ENCODE assay signal across 12 mouse cellular contexts in the genomic region with DNA sequence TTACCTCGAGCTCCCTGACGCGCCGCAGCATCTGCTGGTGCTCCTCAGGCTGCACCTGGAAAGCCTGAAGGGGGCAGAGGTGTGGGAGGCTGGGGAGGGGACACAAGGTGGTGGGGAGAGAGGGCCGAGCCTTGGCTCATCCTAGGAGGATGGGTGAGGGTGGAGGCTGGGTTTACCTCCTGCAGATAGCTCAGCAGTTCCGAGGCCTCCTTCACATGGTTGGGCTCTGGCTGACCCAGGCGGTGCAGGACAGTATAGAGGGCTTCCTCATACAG. TPM values are rescaled to one million over a fixed set of nuclear protein-coding genes. Genes with fewer than 3 reads are reported as not detected.
DNase-seq lines count a peak whose midpoint lies in the region; ATAC-seq and TF ChIP-seq lines count a peak whose summit lies in the region.
"Had no signal": no experiment of that assay in that cellular context is flagged by ENCODE, and none has a peak within 500 bp of the region (broad histone marks: within the 10 kb centered on the region; RNA-seq: fewer than 3 reads in every experiment).

No protein-coding gene starts in this region.

- no peak overlapping the region for H3K4me2 ChIP-seq in intestine, embryonic 16.5 days (ENCODE audit: low read depth, low read length)
- no peak overlapping the region for H3K4me2 ChIP-seq in intestine, embryonic 15.5 days (replicated peaks)
- H3K4me2 ChIP-seq in liver, embryonic 16.5 days (ENCODE audit: low read depth, low read length): peak overlapping the region; percentile 93
- H3K4me2 ChIP-seq: hindbrain, embryonic 12.5 days; kidney, embryonic 15.5 days; limb, embryonic 13.5 days; midbrain, embryonic 11.5 days had no signal

- peak overlapping the region; percentile 67; the same call in 1 of the 2 replicates for H3K9ac ChIP-seq in intestine, embryonic 16.5 days (ENCODE audit: low read depth, low read length)
- H3K9ac ChIP-seq in intestine, embryonic 15.5 days: no peak overlapping the region
- peak overlapping the region; percentile 94 for H3K9ac ChIP-seq in MEL (ENCODE audit: control insufficient read depth, low read depth, low read length, poor library complexity, severe bottlenecking)
- H3K9ac ChIP-seq in liver, embryonic 16.5 days (ENCODE audit: low read depth, low read length): peak overlapping the region; percentile 83
- H3K9ac ChIP-seq: hindbrain, embryonic 12.5 days; kidney, embryonic 15.5 days; limb, embryonic 13.5 days had no signal

- H3K79me2 ChIP-seq in MEL (ENCODE audit: control insufficient read depth, insufficient read depth, low read length, poor library complexity): peaks cover 21% of the 10 kb centered on the region

- TF ChIP-seq POLR2A in MEL (IDR thresholded peaks at IDR 0.05; ENCODE audit: control insufficient read depth in 1 of 2, insufficient read depth in 1 of 2, low read depth in 1 of 2, low read length in 2 of 2, poor library complexity in 1 of 2): no peak

- no peaks in the 10 kb centered on the region for H3K9me3 ChIP-seq in intestine, embryonic 16.5 days (ENCODE audit: control insufficient read depth, low read length)
- no peaks in the 10 kb centered on the region for H3K9me3 ChIP-seq in intestine, embryonic 15.5 days
- H3K9me3 ChIP-seq in MEL (replicated peaks; ENCODE audit: insufficient read depth, low read length): no peaks in the 10 kb centered on the region
- H3K9me3 ChIP-seq in liver, embryonic 16.5 days (replicated peaks; ENCODE audit: control insufficient read depth, low read length): no peaks in the 10 kb centered on the region
- H3K9me3 ChIP-seq: hindbrain, embryonic 12.5 days; kidney, embryonic 15.5 days; limb, embryonic 13.5 days had no signal

- TF ChIP-seq EP300 in MEL (IDR thresholded peaks at IDR 0.05; ENCODE audit: low read depth in 1 of 2, low read length in 2 of 2): no peak

- no peak overlapping the region for H3K27ac ChIP-seq in intestine, embryonic 16.5 days (ENCODE audit: low read length)
- no peak overlapping the region for H3K27ac ChIP-seq in intestine, embryonic 15.5 days
- H3K27ac ChIP-seq in MEL (ENCODE audit: control insufficient read depth, low read depth, low read length): peak overlapping the region; percentile 97
- H3K27ac ChIP-seq in liver, embryonic 16.5 days (ENCODE audit: low read length): peak overlapping the region; percentile 97
- H3K27ac ChIP-seq: hindbrain, embryonic 12.5 days; kidney, embryonic 15.5 days; limb, embryonic 13.5 days had no signal

- 0 out of 2 replicates have a peak, but pooled peaks cover 9% of the 10 kb centered on the region for H3K36me3 ChIP-seq in intestine, embryonic 16.5 days (ENCODE audit: control insufficient read depth, insufficient read depth, low read length)
- H3K36me3 ChIP-seq in intestine, embryonic 15.5 days: peaks cover 15% of the 10 kb centered on the region
- peaks cover 0 to 24% of the 10 kb centered on the region in 2 experiments; a peak in 2 of 4 replicates for H3K36me3 ChIP-seq in MEL (ENCODE audit: control insufficient read depth in 1 of 2, insufficient read depth in 2 of 2, low read length in 2 of 2)
- H3K36me3 ChIP-seq in liver, embryonic 16.5 days (ENCODE audit: control insufficient read depth, insufficient read depth): peaks cover 24% of the 10 kb centered on the region

- DNase-seq in cerebellum, adult 9-11 months: peak; percentile 38
- no peak for DNase-seq in cerebellum, postnatal 10 days
- DNase-seq in MEL (ENCODE audit: low read depth, low spot score): peak; percentile 67
- no peak for DNase-seq in B cell, adult 2 months
- DNase-seq in gastrocnemius, adult 8-10 months (ENCODE audit: low spot score in 2 of 2): no peak

- no peak for ATAC-seq in intestine, embryonic 16.5 days
- ATAC-seq in intestine, embryonic 15.5 days: no peak
- no peak for ATAC-seq in liver, embryonic 16.5 days (ENCODE audit: low read depth)

- no peaks in the 10 kb centered on the region for H3K27me3 ChIP-seq in intestine, embryonic 16.5 days (replicated peaks; ENCODE audit: control insufficient read depth, insufficient read depth, low read length)
- H3K27me3 ChIP-seq in intestine, embryonic 15.5 days (replicated peaks): no peaks in the 10 kb centered on the region
- no peaks in the 10 kb centered on the region for H3K27me3 ChIP-seq in MEL (ENCODE audit: control insufficient read depth in 1 of 2, insufficient read depth in 2 of 2, low read length in 2 of 2)
- H3K27me3 ChIP-seq in liver, embryonic 16.5 days (ENCODE audit: control insufficient read depth, insufficient read depth, low read depth, low read length): no peaks in the 10 kb centered on the region
- H3K27me3 ChIP-seq: hindbrain, embryonic 12.5 days; kidney, embryonic 15.5 days; limb, embryonic 13.5 days had no signal

- H3K4me3 ChIP-seq in intestine, embryonic 16.5 days (ENCODE audit: low read length): no peak overlapping the region
- H3K4me3 ChIP-seq in intestine, embryonic 15.5 days (replicated peaks): no peak overlapping the region
- peak overlapping the region; percentile 59 to 78 for H3K4me3 ChIP-seq in MEL (ENCODE audit: control insufficient read depth in 1 of 2, insufficient read depth in 1 of 2, low read depth in 2 of 2, low read length in 2 of 2)
- peak overlapping the region; percentile 68 for H3K4me3 ChIP-seq in liver, embryonic 16.5 days (ENCODE audit: low read depth, low read length)
- H3K4me3 ChIP-seq: hindbrain, embryonic 12.5 days; kidney, embryonic 15.5 days; limb, embryonic 13.5 days had no signal

- TF ChIP-seq CTCF in MEL (IDR thresholded peaks at IDR 0.05 in 2 of 3, conservative IDR thresholded peaks at IDR 0.05 in 1 of 3; ENCODE audit: control insufficient read depth in 1 of 3, insufficient read depth in 1 of 3, low read depth in 2 of 3, low read length in 3 of 3, poor library complexity in 1 of 3, severe bottlenecking in 1 of 3): peak in 1 of 3 experiments; percentile 30; a peak in 2 of 6 replicates

- H3K4me1 ChIP-seq in intestine, embryonic 16.5 days (ENCODE audit: control insufficient read depth, insufficient read depth, low read length): peaks cover 20% of the 10 kb centered on the region
- peaks cover 24% of the 10 kb centered on the region for H3K4me1 ChIP-seq in intestine, embryonic 15.5 days (replicated peaks)
- H3K4me1 ChIP-seq in MEL (ENCODE audit: control insufficient read depth in 1 of 2, insufficient read depth in 2 of 2, low read length in 2 of 2): peaks cover 11 to 21% of the 10 kb centered on the region in 2 experiments
- peaks cover 53% of the 10 kb centered on the region for H3K4me1 ChIP-seq in liver, embryonic 16.5 days (ENCODE audit: control insufficient read depth, low read depth, low read length)

- WGBS in intestine, embryonic 16.5 days: 72% methylated on average over 7 of the region's 7 CpGs
- 62% methylated on average over 7 of the region's 7 CpGs for WGBS in intestine, embryonic 15.5 days
- WGBS in liver, embryonic 16.5 days (ENCODE audit: insufficient replicate concordance): 33% methylated on average over 7 of the region's 7 CpGs

- no peak for TF ChIP-seq RAD21 in MEL (IDR thresholded peaks at IDR 0.05; ENCODE audit: low read depth, low read length)

RNA-seq across cellular contexts. Expression of a gene that starts 1.6 kb away (rescaled TPM):
- 6.4 and 7.5 TPM in 2 replicates for polyA plus RNA-seq in intestine, embryonic 16.5 days (2015; fragmentation: Nextera tagmentation; extraction: Ambion mirVana)
- polyA plus RNA-seq in intestine, embryonic 15.5 days (2015; fragmentation: Nextera tagmentation; extraction: Ambion mirVana): 4.2 and 5.2 TPM in 2 replicates
- total RNA-seq in MEL (2012; rRNA removed): 146 and 176 TPM in 2 replicates
- polyA plus RNA-seq in MEL (2012; ENCODE audit: insufficient read depth in 1 of 2, insufficient read length in 2 of 2, low read depth in 1 of 2, low replicate concordance in 2 of 2, missing spikeins in 1 of 2): 100 to 1,000 TPM in 1 of 2 experiments, not detected in 1; 115 TPM
- polyA plus RNA-seq in liver, embryonic 16.5 days (2015; fragmentation: Nextera tagmentation; extraction: Ambion mirVana): 17.8 and 20.4 TPM in 2 replicates
- total RNA-seq in gastrocnemius, adult 8-10 months (2022): under 1 TPM; 0.34 to 0.56 (median 0.46) TPM

RNA-seq across cellular contexts. Expression of a gene that starts 10.6 kb away (rescaled TPM):
- polyA plus RNA-seq in intestine, embryonic 16.5 days (2015; fragmentation: Nextera tagmentation; extraction: Ambion mirVana): 135 and 160 TPM in 2 replicates
- 93.5 and 98.1 TPM in 2 replicates for polyA plus RNA-seq in intestine, embryonic 15.5 days (2015; fragmentation: Nextera tagmentation; extraction: Ambion mirVana)
- total RNA-seq in MEL (2012; rRNA removed): 16.5 and 19.4 TPM in 2 replicates
- polyA plus RNA-seq in MEL (2012; ENCODE audit: insufficient read depth in 1 of 2, insufficient read length in 2 of 2, low read depth in 1 of 2, low replicate concordance in 2 of 2, missing spikeins in 1 of 2): 10 to 100 TPM in 1 of 2 experiments, not detected in 1; 75.8 TPM
- 85.2 and 110 TPM in 2 replicates for polyA plus RNA-seq in liver, embryonic 16.5 days (2015; fragmentation: Nextera tagmentation; extraction: Ambion mirVana)
- 10 to 100 TPM; 78.6 to 91.0 (median 90.1) TPM for total RNA-seq in gastrocnemius, adult 8-10 months (2022)

RNA-seq across cellular contexts. Expression of a gene that starts 46.1 kb away (rescaled TPM):
- 22.9 and 24.4 TPM in 2 replicates for polyA plus RNA-seq in intestine, embryonic 16.5 days (2015; fragmentation: Nextera tagmentation; extraction: Ambion mirVana)
- 25.7 and 27.4 TPM in 2 replicates for polyA plus RNA-seq in intestine, embryonic 15.5 days (2015; fragmentation: Nextera tagmentation; extraction: Ambion mirVana)
- total RNA-seq in MEL (2012; rRNA removed): 21.7 and 24.0 TPM in 2 replicates
- polyA plus RNA-seq in MEL (2012; ENCODE audit: insufficient read depth in 1 of 2, insufficient read length in 2 of 2, low read depth in 1 of 2, low replicate concordance in 2 of 2, missing spikeins in 1 of 2): 10 to 100 TPM in 1 of 2 experiments, not detected in 1; 42.3 TPM
- polyA plus RNA-seq in liver, embryonic 16.5 days (2015; fragmentation: Nextera tagmentation; extraction: Ambion mirVana): 8.8 and 10.8 TPM in 2 replicates
- total RNA-seq in gastrocnemius, adult 8-10 months (2022): 1 to 10 TPM; 4.3 to 6.8 (median 5.3) TPM

RNA-seq across cellular contexts. Expression of a gene that starts 48.4 kb away (rescaled TPM):
- 1,239 and 1,387 TPM in 2 replicates for polyA plus RNA-seq in intestine, embryonic 16.5 days (2015; fragmentation: Nextera tagmentation; extraction: Ambion mirVana)
- polyA plus RNA-seq in intestine, embryonic 15.5 days (2015; fragmentation: Nextera tagmentation; extraction: Ambion mirVana): 1,398 and 1,618 TPM in 2 replicates
- 451 and 498 TPM in 2 replicates for total RNA-seq in MEL (2012; rRNA removed)
- polyA plus RNA-seq in MEL (2012; ENCODE audit: insufficient read depth in 1 of 2, insufficient read length in 2 of 2, low read depth in 1 of 2, low replicate concordance in 2 of 2, missing spikeins in 1 of 2): 100 to 1,000 TPM in 1 of 2 experiments, 10 to 100 TPM in 1; 96.6 to 767 TPM
- 527 and 601 TPM in 2 replicates for polyA plus RNA-seq in liver, embryonic 16.5 days (2015; fragmentation: Nextera tagmentation; extraction: Ambion mirVana)
- total RNA-seq in gastrocnemius, adult 8-10 months (2022): 10 to 100 TPM; 45.7 to 88.7 (median 59.5) TPM

RNA-seq across cellular contexts. Expression of a gene that starts 50.8 kb away (rescaled TPM):
- 13.9 and 14.7 TPM in 2 replicates for polyA plus RNA-seq in intestine, embryonic 16.5 days (2015; fragmentation: Nextera tagmentation; extraction: Ambion mirVana)
- 18.0 and 20.9 TPM in 2 replicates for polyA plus RNA-seq in intestine, embryonic 15.5 days (2015; fragmentation: Nextera tagmentation; extraction: Ambion mirVana)
- 3.6 and 6.7 TPM in 2 replicates for total RNA-seq in MEL (2012; rRNA removed)
- 1 to 10 TPM in 1 of 2 experiments, not detected in 1; 5.6 TPM for polyA plus RNA-seq in MEL (2012; ENCODE audit: insufficient read depth in 1 of 2, insufficient read length in 2 of 2, low read depth in 1 of 2, low replicate concordance in 2 of 2, missing spikeins in 1 of 2)
- polyA plus RNA-seq in liver, embryonic 16.5 days (2015; fragmentation: Nextera tagmentation; extraction: Ambion mirVana): 5.1 and 6.2 TPM in 2 replicates
- total RNA-seq in gastrocnemius, adult 8-10 months (2022): 1 to 10 TPM; 5.7 to 7.6 (median 6.3) TPM

Comparison
In these comparisons a context has a peak if more than half of its experiments do, and no peak if none do; other contexts are left out.
1. DNase-seq: peak in cerebellum, adult 9-11 months (single experiment) and MEL (single experiment); none in cerebellum, postnatal 10 days (0 of 2), B cell, adult 2 months (0 of 2) and gastrocnemius, adult 8-10 months (0 of 2).
2. H3K27ac ChIP-seq: peak in MEL (single experiment) and liver, embryonic 16.5 days (single experiment); none in intestine, embryonic 16.5 days (single experiment) and intestine, embryonic 15.5 days (single experiment).
3. H3K4me3 ChIP-seq: peak in MEL (2 of 2) and liver, embryonic 16.5 days (single experiment); none in intestine, embryonic 16.5 days (single experiment) and intestine, embryonic 15.5 days (single experiment).